In the genomic region with DNA sequence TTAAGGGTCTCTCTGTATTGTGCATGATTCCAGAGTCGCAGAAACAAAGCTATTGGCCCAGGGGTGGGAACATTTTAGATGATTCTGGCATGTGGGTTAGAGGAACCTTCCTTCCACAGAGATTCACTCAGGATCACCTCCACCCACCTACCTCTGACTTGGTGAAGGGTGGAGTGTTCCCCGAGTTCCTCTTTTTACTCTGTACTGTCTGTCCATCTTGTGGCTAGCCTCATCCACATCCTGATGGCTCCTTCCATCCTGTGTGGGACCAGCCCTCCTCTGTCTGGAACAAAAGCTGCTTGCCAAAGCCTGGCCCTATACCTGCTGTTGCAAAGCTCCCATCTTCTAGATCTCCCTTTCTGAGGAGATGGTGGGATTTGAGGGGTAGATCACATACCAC, we compare ENCODE assay signal across 24 mouse cellular contexts.
"Had no signal": no experiment of that assay in that cellular context is flagged by ENCODE, and none has a peak within 500 bp of the region (broad histone marks: within the 10 kb centered on the region; RNA-seq: fewer than 3 reads in every experiment).

No protein-coding gene starts in this region.

- H3K27me3 ChIP-seq: heart, embryonic 13.5 days; heart, embryonic 15.5 days; hindbrain, embryonic 13.5 days; hindbrain, embryonic 15.5 days; kidney, embryonic 15.5 days; liver, embryonic 13.5 days had no signal

- ATAC-seq: hindbrain, postnatal 0 days had no signal

- H3K36me3 ChIP-seq: heart, embryonic 13.5 days; heart, embryonic 15.5 days; hindbrain, embryonic 10.5 days; hindbrain, embryonic 13.5 days; hindbrain, embryonic 15.5 days; kidney, embryonic 15.5 days; limb, embryonic 10.5 days; limb, embryonic 12.5 days; liver, embryonic 13.5 days had no signal

- H3K4me1 ChIP-seq: hindbrain, embryonic 15.5 days had no signal

- H3K4me3 ChIP-seq: heart, adult 2 months; heart, embryonic 13.5 days; heart, embryonic 15.5 days; hindbrain, embryonic 10.5 days; hindbrain, embryonic 13.5 days; hindbrain, embryonic 15.5 days; kidney, embryonic 15.5 days; limb, embryonic 10.5 days; limb, embryonic 12.5 days; liver, embryonic 13.5 days had no signal

- DNase-seq: gastrocnemius, postnatal 10 days; gastrocnemius, postnatal 25 days; heart, adult 11 months; heart, adult 2 months; heart, postnatal 14 days; heart, postnatal 36 days; kidney, adult 11 months; kidney, adult 2 months; kidney, adult 9 months; kidney, postnatal 14 days; kidney, postnatal 36 days; layer of hippocampus, adult 9-11 months; layer of hippocampus, postnatal 36 days; liver; liver, embryonic 13.5 days had no signal

- H3K9me3 ChIP-seq: heart, embryonic 13.5 days; heart, embryonic 15.5 days; hindbrain, embryonic 10.5 days; hindbrain, embryonic 13.5 days; hindbrain, embryonic 15.5 days; kidney, embryonic 15.5 days; limb, embryonic 10.5 days; limb, embryonic 12.5 days; liver, embryonic 13.5 days had no signal
